Mouse (Mus musculus) neural tube, embryonic 11.5 days (tissue): ENCODE measurements around the gene Susd1. TPM values are rescaled to one million over a fixed set of nuclear protein-coding genes. Genes with fewer than 3 reads are reported as not detected.

Experiments used
- ATAC-seq: fragments of 200-750 bp; cut with Nextera tagmentation; 2 replicates; pipeline ENCODE4 v1.8.0; 2017; ENCODE audit warnings: moderate number of reproducible peaks, mild to moderate bottlenecking, moderate TSS enrichment, moderate library complexity; ENCODE audit not compliant: insufficient read depth, low FRiP score, low TSS enrichment
- DNase-seq: peaks from one replicate; pipeline ENCODE4 v3.0.0-alpha.2; 2015; ENCODE audit warnings: low spot score
- H3K27ac ChIP-seq: fragments of 300-500 bp; sonication (generic); 2 replicates; pipeline ENCODE4 v1.5.1; 2014; ENCODE audit warnings: low read depth, mild to moderate bottlenecking, low read length
- H3K27me3 ChIP-seq: fragments of 300-500 bp; sonication (generic); 2 replicates; pipeline ENCODE4 v1.6.1; 2014; ENCODE audit warnings: mild to moderate bottlenecking, low read length, mixed read lengths; ENCODE audit not compliant: control insufficient read depth, insufficient read depth
- H3K36me3 ChIP-seq: fragments of 300-500 bp; sonication (generic); 2 replicates; pipeline ENCODE4 v1.6.1; 2014; ENCODE audit warnings: mild to moderate bottlenecking, low read length, moderate library complexity, mixed read lengths; ENCODE audit not compliant: control insufficient read depth, insufficient read depth
- H3K4me1 ChIP-seq: fragments of 300-500 bp; sonication (generic); 2 replicates; pipeline ENCODE4 v1.6.1; 2014; ENCODE audit warnings: low read length, mixed read lengths; ENCODE audit not compliant: control insufficient read depth, insufficient read depth
- H3K4me2 ChIP-seq: fragments of 300-500 bp; sonication (generic); 2 replicates; pipeline ENCODE4 v1.6.1; 2014; ENCODE audit warnings: low read depth, mild to moderate bottlenecking, moderate library complexity
- H3K4me3 ChIP-seq: fragments of 300-500 bp; sonication (generic); 2 replicates; pipeline ENCODE4 v1.5.1; 2014; ENCODE audit warnings: low read depth, low read length
- H3K9ac ChIP-seq: fragments of 300-500 bp; sonication (generic); 2 replicates; pipeline ENCODE4 v1.6.1; 2014; ENCODE audit warnings: mild to moderate bottlenecking, low read length
- H3K9me3 ChIP-seq: fragments of 300-500 bp; sonication (generic); 2 replicates; pipeline ENCODE4 v1.6.1; 2016; ENCODE audit warnings: low read length; ENCODE audit not compliant: control insufficient read depth
- WGBS: fragments of 180-500 bp; shearing (Covaris S2); extraction: QIAGEN DNeasy Blood & Tissue Kit; methylation state at CpG from one replicate; pipeline ENCODE4 v1.1.7; 2014; 5-methylcytosine and 5-hydroxymethylcytosine counted together
- polyA plus RNA-seq: library from polyadenylated mRNA; unstranded; fragments of >200 nt; fragmentation: Nextera tagmentation; extraction: Ambion mirVana; gene quantifications from 2 replicates; pipeline ENCODE4 v1.2.1, GENCODE M21; 2014

Gene Susd1
- polyA plus RNA-seq, 1 experiment from 2014 or later, result 0.81 TPM

DNA sequence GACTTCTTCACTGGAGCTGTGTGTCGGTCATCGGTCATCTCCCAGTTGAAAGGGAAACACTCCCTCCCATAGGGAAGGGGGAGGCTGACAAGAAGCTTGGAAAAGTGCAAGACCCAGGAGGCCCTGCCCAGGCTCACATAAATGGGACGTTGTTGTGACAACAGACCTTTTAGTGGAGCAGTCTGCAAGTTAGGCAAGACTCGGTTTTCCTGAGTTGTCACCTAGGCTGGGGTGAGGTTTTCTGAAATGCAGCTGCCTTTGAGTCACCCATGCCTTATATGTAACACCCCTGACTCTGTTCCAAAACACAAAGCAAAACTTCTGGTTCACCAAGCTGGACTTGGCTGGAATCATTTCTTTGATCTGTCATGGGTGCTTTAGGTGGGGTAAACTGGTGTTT lies 39.1 kb downstream of the Susd1 start:
- ATAC-seq, result no peak
- 64% methylated on average over 4 of the region's 4 CpGs for WGBS
- no peak for DNase-seq

DNA sequence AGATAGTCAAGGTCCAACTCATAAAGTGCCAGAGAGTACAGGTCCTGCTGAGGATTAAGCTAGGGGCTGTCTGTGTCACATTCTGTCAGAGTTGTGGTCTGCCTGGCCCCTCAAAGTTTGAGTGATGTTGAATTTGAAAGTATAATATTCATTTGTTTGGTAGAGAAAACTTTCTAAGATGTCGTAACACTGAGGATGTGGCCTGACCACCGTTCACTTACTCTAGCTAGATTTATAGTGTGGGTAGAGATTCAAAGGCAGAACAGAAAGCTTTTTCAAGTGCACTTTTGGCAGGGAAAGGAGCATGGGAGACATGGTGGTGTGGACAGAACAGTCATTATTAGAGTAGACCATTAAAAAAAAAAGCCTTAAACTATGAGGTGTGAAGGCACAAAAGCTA lies 42.9 kb downstream of the Susd1 start:
- WGBS, result 95% methylated on average over 2 of the region's 2 CpGs
- no peak overlapping the region for H3K9ac ChIP-seq
- H3K27ac ChIP-seq, result no peak overlapping the region
- no peaks in the 10 kb centered on the region for H3K36me3 ChIP-seq
- H3K4me1 ChIP-seq, result no peaks in the 10 kb centered on the region
- no peaks in the 10 kb centered on the region for H3K27me3 ChIP-seq
- no peak overlapping the region for H3K4me3 ChIP-seq
- H3K4me2 ChIP-seq, result no peak overlapping the region
- no peak for DNase-seq
- no peaks in the 10 kb centered on the region for H3K9me3 ChIP-seq
- no peak for ATAC-seq

More for the DNA sequence above, 39.1 kb downstream of the Susd1 start:
- Histone ChIP-seq H3K4me2 (no peak overlapping the region), H3K9me3 (no peaks in the 10 kb centered on the region), H3K9ac (no peak overlapping the region), H3K27me3 (no peaks in the 10 kb centered on the region), H3K36me3 (no peaks in the 10 kb centered on the region), H3K4me3 (no peak overlapping the region), H3K27ac (no peak overlapping the region), H3K4me1 (no peaks in the 10 kb centered on the region)

DNA sequence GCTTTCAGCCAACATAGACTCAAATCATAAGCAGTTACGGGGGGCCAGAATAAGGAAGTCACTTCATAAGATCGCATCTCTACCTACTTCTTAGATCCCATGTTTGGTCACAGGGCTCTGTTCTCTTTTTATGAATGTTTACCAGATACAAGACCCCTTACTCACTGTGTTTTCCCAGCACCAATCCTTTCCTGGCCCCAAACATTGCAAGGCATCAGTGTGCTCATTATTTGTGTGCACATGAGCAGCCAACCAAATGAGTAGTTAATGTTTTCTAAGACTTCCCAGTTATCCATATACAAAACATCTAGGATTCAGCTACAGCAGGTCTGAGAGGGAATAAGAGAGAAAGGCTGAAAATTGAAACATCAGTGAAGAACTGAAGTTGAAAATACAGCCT lies 44.3 kb downstream of the Susd1 start:
- Histone ChIP-seq H3K4me3 (no peak overlapping the region), H3K4me2 (no peak overlapping the region), H3K27ac (no peak overlapping the region), H3K9me3 (no peaks in the 10 kb centered on the region), H3K27me3 (no peaks in the 10 kb centered on the region), H3K4me1 (no peaks in the 10 kb centered on the region), H3K36me3 (no peaks in the 10 kb centered on the region), H3K9ac (no peak overlapping the region)
- DNase-seq, result no peak
- no peak for ATAC-seq
- WGBS, result 98% methylated on average over 2 of the region's 2 CpGs

DNA sequence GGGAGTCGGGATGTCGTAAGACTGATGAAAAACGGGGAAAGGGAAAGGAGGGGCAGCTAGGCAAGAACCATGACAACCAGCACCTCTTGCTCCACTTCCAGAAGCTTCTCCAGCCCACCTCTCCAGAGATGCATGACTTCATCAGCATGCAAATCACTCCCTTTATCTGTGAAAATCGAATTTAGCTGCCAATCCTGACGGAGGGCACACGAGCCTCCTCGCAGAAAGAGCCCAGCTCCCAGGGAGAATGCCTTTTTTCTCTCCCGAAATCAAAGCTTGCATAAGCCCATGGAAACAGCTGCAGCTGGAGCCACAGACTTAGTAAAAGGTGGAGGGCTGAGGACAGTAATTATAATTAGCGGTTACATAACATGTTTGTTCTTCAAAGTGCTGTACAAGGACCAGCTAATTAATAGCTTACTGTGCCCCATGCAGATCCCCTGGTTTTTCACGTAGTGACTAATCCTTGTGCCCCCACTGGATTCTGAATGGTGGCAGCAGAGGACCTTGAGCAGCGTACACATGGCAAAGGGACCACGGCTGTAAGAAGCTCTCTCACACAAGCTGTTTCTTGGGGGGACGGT lies 49.9 kb downstream of the Susd1 start:
- H3K4me1 ChIP-seq, result no peaks in the 10 kb centered on the region
- no peak overlapping the region for H3K27ac ChIP-seq
- no peaks in the 10 kb centered on the region for H3K9me3 ChIP-seq
- DNase-seq (no peak), ATAC-seq (no peak)
- no peaks in the 10 kb centered on the region for H3K36me3 ChIP-seq
- H3K4me3 ChIP-seq, result no peak overlapping the region
- no peak overlapping the region for H3K4me2 ChIP-seq
- H3K27me3 ChIP-seq, result no peaks in the 10 kb centered on the region
- WGBS, result 43% methylated on average over 13 of the region's 13 CpGs
- no peak overlapping the region for H3K9ac ChIP-seq

DNA sequence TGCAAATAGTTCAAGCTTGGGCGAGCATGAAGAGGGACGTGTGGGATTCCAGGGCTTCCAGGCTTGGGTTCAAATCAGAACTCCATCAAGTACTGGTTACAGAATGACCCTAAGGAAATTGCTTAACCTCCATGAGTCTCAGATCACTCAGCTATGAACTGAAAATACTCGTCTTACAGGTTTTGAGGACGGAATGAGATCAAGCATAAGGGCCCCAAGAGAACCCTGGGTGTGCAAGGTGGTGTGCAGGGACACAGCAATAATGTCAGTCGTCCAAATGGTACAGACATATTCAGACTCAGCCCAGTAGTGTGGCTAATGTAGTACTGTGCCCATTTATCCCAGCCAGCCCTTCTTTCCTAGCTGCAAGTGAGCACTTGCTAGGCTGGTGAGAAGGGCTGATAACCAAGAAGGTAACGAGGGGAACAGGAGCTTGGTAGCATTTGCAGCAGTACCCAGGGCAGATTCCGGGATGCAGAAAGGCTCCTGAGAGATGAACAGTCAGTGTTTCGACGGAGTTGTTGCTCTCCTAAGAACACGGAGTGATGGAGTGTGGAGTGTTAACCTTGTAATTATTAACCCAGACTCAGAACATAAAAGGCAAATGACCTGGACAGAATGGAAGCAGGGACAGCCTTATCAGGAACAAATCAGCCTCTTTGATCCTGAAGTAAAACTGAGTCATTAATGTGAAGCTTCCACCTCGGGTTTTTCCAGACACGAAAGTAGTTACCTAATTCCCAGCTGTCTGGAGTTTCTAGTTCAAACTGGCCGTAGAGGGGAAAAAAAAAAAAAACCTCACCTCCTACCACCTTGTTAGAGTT lies 50.8 kb downstream of the Susd1 start:
- Histone ChIP-seq H3K9me3 (no peaks in the 10 kb centered on the region), H3K36me3 (no peaks in the 10 kb centered on the region), H3K4me1 (no peaks in the 10 kb centered on the region), H3K27me3 (no peaks in the 10 kb centered on the region), H3K27ac (no peak overlapping the region), H3K9ac (no peak overlapping the region), H3K4me2 (no peak overlapping the region), H3K4me3 (no peak overlapping the region)
- DNase-seq (no peak), ATAC-seq (no peak)
- 48% methylated on average over 13 of the region's 13 CpGs for WGBS

DNA sequence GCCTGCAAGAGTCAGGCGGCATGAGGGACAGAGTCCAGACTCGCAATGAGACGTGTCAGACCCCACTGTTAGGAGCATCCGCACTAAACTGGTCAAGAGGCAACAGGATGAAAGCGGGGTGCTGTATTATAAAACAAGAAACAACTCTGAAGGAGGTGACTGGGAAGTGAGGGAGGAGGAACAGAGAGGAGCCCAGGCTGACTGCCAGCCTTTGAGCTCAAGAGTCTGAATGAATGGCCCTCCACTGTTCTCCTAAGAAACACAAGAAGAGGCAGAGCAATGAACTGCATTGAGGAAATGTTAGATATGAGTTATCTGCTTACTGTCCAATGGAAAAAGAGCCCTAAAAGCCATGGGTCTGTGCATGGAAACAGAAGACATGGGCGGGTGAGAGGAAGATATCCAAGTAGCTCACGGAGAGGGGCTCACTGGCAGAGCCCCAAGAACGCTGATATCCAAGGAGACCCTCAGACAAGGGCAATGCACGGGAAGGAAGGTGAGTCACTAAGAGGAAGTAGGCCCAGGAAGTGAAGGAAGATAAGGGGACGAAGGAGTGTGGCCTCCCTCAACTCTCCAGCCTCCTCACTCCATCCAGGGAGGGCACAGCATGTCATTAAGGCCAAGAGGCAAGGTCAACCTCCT lies 53.1 kb downstream of the Susd1 start:
- no peaks in the 10 kb centered on the region for H3K4me1 ChIP-seq
- no peaks in the 10 kb centered on the region for H3K9me3 ChIP-seq
- no peaks in the 10 kb centered on the region for H3K27me3 ChIP-seq
- no peaks in the 10 kb centered on the region for H3K36me3 ChIP-seq
- H3K9ac ChIP-seq, result no peak overlapping the region
- H3K4me2 ChIP-seq, result no peak overlapping the region
- DNase-seq (no peak), ATAC-seq (no peak)
- WGBS, result 72% methylated on average over 10 of the region's 10 CpGs
- H3K27ac ChIP-seq, result no peak overlapping the region
- H3K4me3 ChIP-seq, result no peak overlapping the region

DNA sequence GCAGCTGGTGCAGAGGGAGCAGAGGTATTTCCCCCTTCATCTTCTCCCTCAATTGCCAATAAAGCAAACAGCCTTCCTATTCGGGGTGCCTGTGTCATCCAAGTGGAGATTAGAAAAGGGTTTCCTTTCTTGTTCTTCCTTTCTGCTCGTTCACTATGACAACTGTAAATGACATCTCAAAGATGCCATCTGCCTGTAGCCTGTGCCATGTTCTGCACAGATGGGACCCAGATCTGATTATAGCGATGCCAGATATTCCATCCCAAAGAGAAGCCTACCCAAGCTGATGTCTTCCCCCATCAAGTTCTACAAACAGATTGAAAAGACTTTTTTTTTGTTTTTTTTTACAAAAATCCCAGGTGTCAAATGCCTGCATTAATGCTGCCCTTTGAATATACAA lies 54.6 kb downstream of the Susd1 start:
- Histone ChIP-seq H3K4me1 (no peaks in the 10 kb centered on the region), H3K36me3 (no peaks in the 10 kb centered on the region), H3K9ac (no peak overlapping the region), H3K27me3 (no peaks in the 10 kb centered on the region), H3K4me2 (no peak overlapping the region), H3K9me3 (no peaks in the 10 kb centered on the region), H3K27ac (no peak overlapping the region), H3K4me3 (no peak overlapping the region)
- no peak for DNase-seq
- ATAC-seq, result no peak
- 56% methylated on average over 3 of the region's 3 CpGs for WGBS

DNA sequence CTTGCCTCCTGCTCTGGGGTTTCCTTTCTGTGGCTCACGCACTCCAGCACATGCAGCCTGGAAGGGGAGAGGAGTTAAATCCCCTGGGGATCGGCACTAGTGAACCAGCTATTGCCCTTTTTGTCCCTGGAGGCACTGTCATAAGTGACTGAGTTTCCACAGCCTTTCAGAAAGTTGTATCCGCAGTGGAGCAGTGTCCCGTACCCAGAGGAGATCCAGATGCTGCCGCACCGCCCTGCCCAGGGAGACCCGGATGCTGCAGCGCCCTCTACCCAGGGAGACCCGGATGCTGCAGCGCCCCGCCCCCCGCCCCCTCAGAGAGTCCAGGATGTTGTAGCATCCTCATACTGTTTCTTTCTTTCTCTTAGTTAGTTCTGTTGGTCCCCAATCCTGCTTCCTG lies 56.3 kb downstream of the Susd1 start:
- H3K4me3 ChIP-seq, result no peak overlapping the region
- ATAC-seq (no peak), DNase-seq (peak; percentile 26)
- H3K36me3 ChIP-seq, result no peaks in the 10 kb centered on the region
- 0 out of 2 replicates have a peak overlapping the region, but pooled peaks have one; percentile 17 for H3K4me2 ChIP-seq
- H3K27ac ChIP-seq, result no peak overlapping the region
- no peaks in the 10 kb centered on the region for H3K4me1 ChIP-seq
- no peaks in the 10 kb centered on the region for H3K9me3 ChIP-seq
- no peak overlapping the region for H3K9ac ChIP-seq
- 34% methylated on average over 12 of the region's 12 CpGs for WGBS
- H3K27me3 ChIP-seq, result no peaks in the 10 kb centered on the region
